Mouse (Mus musculus): ENCODE data around the gene Lgals7. TPM values are rescaled to one million over a fixed set of nuclear protein-coding genes. Genes with fewer than 3 reads are reported as not detected.

Gene Lgals7
- polyA plus RNA-seq, 1 experiment = not detected

DNA sequence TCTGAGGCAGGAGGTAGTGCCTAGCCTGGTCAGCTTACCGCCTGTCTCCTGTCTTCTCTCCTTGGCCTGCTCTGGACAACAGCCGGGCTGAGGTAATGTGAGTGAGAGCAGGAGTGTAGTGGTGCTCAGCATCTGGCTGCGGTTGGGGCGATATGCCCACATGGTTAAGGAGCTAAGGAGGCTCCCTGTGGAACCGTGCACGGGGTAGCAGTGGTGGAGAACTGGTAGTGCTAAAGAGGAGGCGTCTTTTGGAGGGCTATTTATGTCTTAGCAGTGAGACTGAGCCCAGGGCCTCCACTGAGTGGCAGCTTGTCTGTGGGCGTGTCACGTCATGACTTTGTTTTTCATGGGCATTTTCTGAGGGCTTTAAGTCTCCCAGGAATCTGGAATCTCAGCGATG lies 40.1 kb downstream of the Lgals7 start:
- Histone ChIP-seq H3K27ac (ENCODE audit: insufficient read depth, low read depth, low read length) (no peak overlapping the region), H3K4me3 (ENCODE audit: insufficient read depth, low read length) (no peak overlapping the region), H3K4me1 (ENCODE audit: control insufficient read depth, insufficient read depth, low read length) (peaks cover 38% of the 10 kb centered on the region)
- TF ChIP-seq CTCF (IDR thresholded peaks at IDR 0.05; ENCODE audit: low read depth, low read length) (no peak), POLR2A (IDR thresholded peaks at IDR 0.05; ENCODE audit: borderline replicate concordance, low read depth, low read length) (no peak)

DNA sequence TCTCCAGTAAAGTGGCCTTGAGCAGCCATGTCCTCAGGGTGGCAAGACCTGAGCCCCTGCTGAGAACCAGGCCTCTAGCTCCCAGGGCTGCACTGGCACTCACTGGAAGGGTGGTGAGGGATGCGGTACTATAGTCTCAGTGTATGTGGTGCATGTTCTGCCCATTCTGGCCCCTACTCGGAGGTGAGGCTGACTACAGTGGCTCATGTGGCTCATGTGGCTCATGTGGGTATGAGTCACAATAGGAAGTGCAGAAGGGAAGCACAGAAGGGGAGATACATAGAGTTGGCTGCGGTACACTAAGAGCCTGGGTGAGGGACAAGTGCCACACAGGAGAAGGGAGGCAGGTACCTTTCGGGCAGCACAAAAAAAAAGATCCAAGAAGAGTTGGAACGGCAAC lies 43.5 kb downstream of the Lgals7 start:
- TF ChIP-seq POLR2A (IDR thresholded peaks at IDR 0.05; ENCODE audit: borderline replicate concordance, low read depth, low read length) = no peak
- TF ChIP-seq CTCF (IDR thresholded peaks at IDR 0.05; ENCODE audit: low read depth, low read length) = no peak
- Histone ChIP-seq H3K4me1 (ENCODE audit: control insufficient read depth, insufficient read depth, low read length) (peaks cover 38% of the 10 kb centered on the region), H3K4me3 (ENCODE audit: insufficient read depth, low read length) (peak overlapping the region; percentile 33), H3K27ac (ENCODE audit: insufficient read depth, low read depth, low read length) (peak overlapping the region; percentile 91)

DNA sequence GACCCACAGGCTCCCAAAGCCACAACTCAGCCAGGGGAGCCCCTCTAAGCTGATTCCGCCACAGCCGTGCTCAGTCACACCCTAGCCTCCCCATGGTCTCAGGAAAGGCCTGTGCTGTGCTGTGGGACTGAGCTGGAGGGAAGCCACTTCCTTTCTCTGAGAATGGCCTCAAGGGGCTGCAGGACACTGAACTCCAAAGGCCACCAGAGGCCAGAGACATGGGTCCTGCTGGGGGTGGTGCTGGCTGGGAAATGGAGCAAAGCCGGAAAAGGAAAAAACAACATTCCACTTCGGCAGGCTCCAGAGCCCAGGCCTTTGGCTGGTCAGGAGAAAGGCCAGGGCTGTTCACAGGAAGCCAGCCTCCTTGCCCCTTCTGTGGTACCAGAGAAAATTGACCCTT lies 48.0 kb downstream of the Lgals7 start:
- TF ChIP-seq CTCF (IDR thresholded peaks at IDR 0.05; ENCODE audit: low read depth, low read length) = no peak
- no peak for TF ChIP-seq POLR2A (IDR thresholded peaks at IDR 0.05; ENCODE audit: borderline replicate concordance, low read depth, low read length)
- peaks cover 20% of the 10 kb centered on the region for H3K4me1 ChIP-seq (ENCODE audit: control insufficient read depth, insufficient read depth, low read length)

DNA sequence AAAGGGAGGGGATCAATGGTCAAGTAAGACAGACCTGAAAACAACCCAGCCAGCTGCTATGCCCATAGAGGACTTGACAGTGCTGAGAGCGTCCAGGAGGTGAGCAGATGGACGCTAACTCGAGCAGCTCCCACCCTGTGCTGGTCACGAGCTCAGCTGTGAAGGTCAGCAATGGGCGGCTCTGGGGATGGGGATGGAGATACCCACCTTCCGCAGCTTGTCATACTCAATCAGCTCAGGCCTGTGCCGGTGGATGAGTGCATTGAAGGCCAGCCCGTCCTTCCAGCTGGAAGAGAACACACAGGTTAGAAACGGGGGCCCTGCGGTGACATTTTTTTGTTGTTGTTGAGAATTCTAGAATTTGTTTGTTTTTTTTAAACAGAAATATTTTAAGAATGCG lies 49.5 kb downstream of the Lgals7 start:
- Histone ChIP-seq H3K27ac (ENCODE audit: insufficient read depth, low read depth, low read length) (no peak overlapping the region), H3K4me3 (ENCODE audit: insufficient read depth, low read length) (no peak overlapping the region), H3K4me1 (ENCODE audit: control insufficient read depth, insufficient read depth, low read length) (peaks cover 16% of the 10 kb centered on the region)
- TF ChIP-seq POLR2A (IDR thresholded peaks at IDR 0.05; ENCODE audit: borderline replicate concordance, low read depth, low read length) (no peak), CTCF (IDR thresholded peaks at IDR 0.05; ENCODE audit: low read depth, low read length) (no peak)

More for the DNA sequence above, 48.0 kb downstream of the Lgals7 start:
- Histone ChIP-seq H3K27ac (ENCODE audit: insufficient read depth, low read depth, low read length) (no peak overlapping the region), H3K4me3 (ENCODE audit: insufficient read depth, low read length) (no peak overlapping the region)

Other genes starting within 250 kb of the Lgals7 start
- not detected in 2 replicates for gene Acp7, start 232.5 kb upstream of the Lgals7 start, polyA plus RNA-seq (2012; ENCODE audit: insufficient read depth, insufficient read length, missing spikeins)
- not detected in 2 replicates for gene Fbxo27, start 171.0 kb upstream of the Lgals7 start, polyA plus RNA-seq (2012; ENCODE audit: insufficient read depth, insufficient read length, missing spikeins)
- gene Fbxo17, start 147.0 kb upstream of the Lgals7 start, polyA plus RNA-seq (2012; ENCODE audit: insufficient read depth, insufficient read length, missing spikeins) = 0.47 and 0.92 TPM in 2 replicates
- gene Mrps12, start 122.0 kb upstream of the Lgals7 start, polyA plus RNA-seq (2012; ENCODE audit: insufficient read depth, insufficient read length, missing spikeins) = 39.5 and 50.6 TPM in 2 replicates
- gene Sars2, start 121.9 kb upstream of the Lgals7 start, polyA plus RNA-seq (2012; ENCODE audit: insufficient read depth, insufficient read length, missing spikeins) = 7.2 and 8.2 TPM in 2 replicates
- not detected in 2 replicates for gene Ccer2, start 107.7 kb upstream of the Lgals7 start, polyA plus RNA-seq (2012; ENCODE audit: insufficient read depth, insufficient read length, missing spikeins)
- 190 and 192 TPM in 2 replicates for gene Sirt2, start 97.1 kb upstream of the Lgals7 start, polyA plus RNA-seq (2012; ENCODE audit: insufficient read depth, insufficient read length, missing spikeins)
- 32.1 and 33.4 TPM in 2 replicates for gene Nfkbib, start 96.3 kb upstream of the Lgals7 start, polyA plus RNA-seq (2012; ENCODE audit: insufficient read depth, insufficient read length, missing spikeins)
- gene Rinl, start 74.9 kb upstream of the Lgals7 start, polyA plus RNA-seq (2012; ENCODE audit: insufficient read depth, insufficient read length, missing spikeins) = 33.3 and 36.4 TPM in 2 replicates
- 252 and 256 TPM in 2 replicates for gene Hnrnpl, start 55.3 kb upstream of the Lgals7 start, polyA plus RNA-seq (2012; ENCODE audit: insufficient read depth, insufficient read length, missing spikeins)
- gene Ech1, start 38.6 kb upstream of the Lgals7 start, polyA plus RNA-seq (2012; ENCODE audit: insufficient read depth, insufficient read length, missing spikeins) = 85.7 and 96.1 TPM in 2 replicates
- 1.9 and 2.8 TPM in 2 replicates for gene Lgals4, start 30.0 kb upstream of the Lgals7 start, polyA plus RNA-seq (2012; ENCODE audit: insufficient read depth, insufficient read length, missing spikeins)
- gene Capn12, start 17.6 kb downstream of the Lgals7 start, polyA plus RNA-seq (2012; ENCODE audit: insufficient read depth, insufficient read length, missing spikeins) = not detected in 2 replicates
- 92.7 and 105 TPM in 2 replicates for gene Actn4, start 98.5 kb downstream of the Lgals7 start, polyA plus RNA-seq (2012; ENCODE audit: insufficient read depth, insufficient read length, missing spikeins)
- gene Eif3k, start 118.0 kb downstream of the Lgals7 start, polyA plus RNA-seq (2012; ENCODE audit: insufficient read depth, insufficient read length, missing spikeins) = 228 TPM in 2 replicates
- 9.6 and 12.0 TPM in 2 replicates for gene Map4k1, start 118.2 kb downstream of the Lgals7 start, polyA plus RNA-seq (2012; ENCODE audit: insufficient read depth, insufficient read length, missing spikeins)